Mouse (Mus musculus) left cerebral cortex, postnatal 4 days (tissue): Measurements from ENCODE around the gene Cd44. TPM values are rescaled to one million over a fixed set of nuclear protein-coding genes. Genes with fewer than 3 reads are reported as not detected.
A peak's percentile ranks its signal among the peaks of the same experiment; 100 is the strongest.

ENCODE experiments used
- DNase-seq: peaks from one replicate; pipeline ENCODE4 v3.0.0-alpha.2; 2022
- intact Hi-C: fragments of 180-260 bp; cut with DNase I; formaldehyde crosslinking; loops from one replicate; pipeline ENCODE4 v1.15.1; 2025
- total RNA-seq, 2 experiments: library from RNA; stranded (reverse); gene quantifications; 2 replicates each; pipeline ENCODE4 v1.2.3; 2021

Cd44 gene
- total RNA-seq, 2 experiments from 2014 or later: 10.6 to 11.0 TPM

DNA sequence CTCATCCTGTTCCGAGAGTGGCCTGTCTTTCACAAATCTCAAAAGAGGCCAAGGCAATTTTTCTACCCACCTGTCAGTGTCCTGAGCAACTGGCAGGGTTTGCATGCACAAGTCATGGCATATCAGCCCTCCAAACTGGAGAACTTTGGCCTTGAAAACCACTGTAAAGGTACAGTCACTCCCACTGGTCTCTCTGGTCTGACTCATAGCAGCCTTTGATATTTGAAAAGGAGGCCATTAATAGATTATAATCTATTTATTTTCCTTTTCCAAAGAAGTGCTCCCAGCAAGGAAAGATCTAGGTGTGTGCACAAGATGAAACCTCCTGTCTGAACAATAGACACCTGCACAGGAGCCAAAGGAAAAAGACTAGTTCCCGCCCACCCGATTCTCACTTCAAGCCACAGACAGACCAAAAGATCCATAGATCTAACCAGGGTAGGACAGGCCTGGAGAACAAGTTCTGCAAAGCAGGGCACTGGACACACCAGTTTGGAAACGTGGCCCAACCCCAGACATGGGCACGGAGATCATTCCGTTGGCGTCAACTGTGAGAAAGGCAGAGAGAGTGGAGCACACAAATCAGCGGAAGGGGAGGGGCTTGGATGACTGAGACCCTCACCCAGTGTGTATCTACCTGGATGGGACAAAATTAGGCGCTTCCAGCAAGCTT lies 75.4 kb downstream of the Cd44 start:
- no peak for DNase-seq
- intact Hi-C loops: no loop called here

DNA sequence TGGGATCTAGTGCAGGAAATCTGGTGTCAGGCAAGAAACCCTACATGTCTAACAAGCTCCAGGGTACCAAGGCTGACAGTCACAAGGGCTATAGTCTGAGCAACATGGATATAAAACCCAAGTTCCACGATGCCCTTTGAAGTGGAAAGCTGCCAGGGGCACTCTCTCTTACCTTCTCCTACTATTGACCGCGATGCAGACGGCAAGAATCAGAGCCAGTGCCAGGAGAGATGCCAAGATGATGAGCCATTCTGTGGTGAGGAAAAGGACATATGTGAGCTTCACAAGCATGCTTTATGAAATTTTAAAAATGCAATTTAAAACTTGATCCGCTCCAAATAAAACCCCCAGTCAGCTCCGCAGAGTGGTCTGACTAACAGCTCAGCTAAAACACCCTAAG lies 79.4 kb downstream of the Cd44 start:
- intact Hi-C loops: no loop called here
- DNase-seq: peak; percentile 37

DNA sequence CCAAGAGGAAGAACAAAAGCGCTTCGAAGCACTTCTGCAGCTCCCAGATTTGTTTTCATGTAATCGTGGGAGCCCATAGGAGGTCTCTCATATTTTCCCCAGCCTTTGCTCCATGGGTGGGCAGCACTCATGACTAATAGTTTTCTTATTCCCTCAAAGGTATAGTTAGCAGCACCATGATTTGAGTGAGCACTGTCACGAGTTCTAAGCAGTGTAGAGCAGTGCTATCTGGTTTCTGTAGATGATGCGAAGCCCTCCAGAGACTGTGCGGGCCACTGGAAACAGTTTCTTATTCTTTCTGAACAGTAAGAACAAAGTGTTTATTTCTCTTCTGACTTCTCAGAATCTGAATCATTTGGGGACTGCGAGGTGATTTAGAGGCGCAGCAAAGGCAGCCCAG lies 80.7 kb downstream of the Cd44 start:
- no peak for DNase-seq
- intact Hi-C loops: no loop called here

DNA sequence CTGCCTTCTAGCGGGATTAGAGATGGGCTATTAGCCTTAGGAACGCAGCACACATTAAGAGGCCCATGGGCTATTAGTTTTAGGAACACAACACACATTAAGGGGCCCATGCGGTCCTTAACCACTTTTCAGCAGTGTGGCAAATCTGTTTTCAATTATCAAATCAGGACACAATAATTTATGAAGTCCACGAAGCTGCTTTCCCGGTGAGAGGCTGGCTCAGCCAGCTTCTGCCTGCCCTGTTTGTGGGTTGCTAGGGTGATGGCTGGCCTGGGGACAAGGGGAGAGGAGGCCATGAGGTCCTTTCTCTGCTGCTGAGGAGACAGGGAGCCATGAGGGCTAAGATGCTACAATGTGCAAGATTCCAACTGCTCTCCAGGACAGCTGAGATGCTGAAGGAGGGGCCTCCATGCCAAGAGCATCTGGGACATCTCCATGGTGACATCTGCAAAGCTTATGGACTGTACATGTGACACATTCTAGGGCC lies 81.2 kb downstream of the Cd44 start:
- intact Hi-C loops: no loop called here
- peak; percentile 51 for DNase-seq

DNA sequence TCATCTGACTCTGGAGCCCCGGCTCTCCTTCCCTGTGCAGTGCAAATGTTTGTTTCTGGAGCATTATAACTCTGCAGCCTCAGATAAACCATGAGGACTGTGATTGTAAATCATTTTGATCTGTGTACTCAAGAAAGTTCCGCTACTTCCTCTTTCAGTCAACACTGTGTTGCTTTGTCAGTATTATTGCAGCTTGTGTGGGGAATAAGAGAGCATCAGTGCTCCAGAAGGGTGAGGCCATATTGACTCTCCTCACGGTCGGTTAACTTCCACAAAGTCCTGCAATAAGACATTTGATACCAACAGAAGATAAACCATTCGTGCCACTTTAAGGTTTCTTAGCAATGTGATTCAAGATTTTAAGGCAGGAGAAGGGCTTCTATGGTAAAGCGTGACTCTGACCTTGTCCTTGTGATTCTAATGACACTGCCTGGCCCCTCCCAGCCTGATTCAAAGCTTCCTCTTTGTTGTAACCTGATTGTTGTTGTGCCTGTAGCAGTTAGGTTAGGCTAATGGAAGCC lies 86.1 kb downstream of the Cd44 start:
- intact Hi-C loops: no loop called here
- DNase-seq: no peak

DNA sequence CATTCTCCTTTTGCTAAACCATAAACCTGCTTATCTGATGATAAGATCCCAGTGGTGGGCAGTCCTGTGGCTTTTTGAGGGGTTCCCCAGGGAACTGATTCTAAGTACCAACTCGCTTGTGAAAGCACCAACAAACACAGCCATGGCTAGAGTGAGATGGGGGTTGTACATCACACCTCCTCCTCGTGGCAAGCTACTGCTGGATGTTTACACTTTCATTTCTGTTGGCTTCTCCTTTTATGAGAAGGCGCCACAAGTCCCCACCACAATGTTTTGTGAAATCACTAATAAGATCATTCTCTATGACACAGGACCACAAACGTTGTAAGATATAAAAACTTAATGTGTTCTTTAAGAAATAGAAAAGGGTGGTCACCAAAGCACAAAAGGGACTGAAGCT lies 88.7 kb downstream of the Cd44 start:
- intact Hi-C loops: no loop called here
- DNase-seq: no peak

DNA sequence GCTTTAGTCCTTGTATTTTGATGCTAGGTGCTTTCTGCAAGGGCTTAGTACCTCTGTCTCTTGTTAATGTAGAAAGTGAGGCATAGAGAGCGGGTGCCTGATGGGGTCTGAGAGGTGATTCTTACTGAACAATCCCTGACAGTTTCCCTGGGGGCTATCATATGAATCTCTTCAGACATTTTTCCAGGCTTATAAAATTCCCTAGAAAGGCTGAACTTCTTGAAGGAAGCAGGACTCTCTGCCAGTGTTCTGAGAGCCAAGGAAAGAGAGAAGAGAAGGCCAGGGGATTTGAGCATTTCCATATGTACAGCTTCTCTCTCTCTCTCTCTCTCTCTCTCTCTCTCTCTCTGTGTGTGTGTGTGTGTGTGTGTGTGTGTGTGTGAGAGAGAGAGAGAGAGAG lies 92.0 kb downstream of the Cd44 start:
- intact Hi-C loops: loop anchor here (10.0 kb wide), 1 partner anchor 195 kb away; no protein-coding TSS in a partner anchor
- no peak for DNase-seq

DNA sequence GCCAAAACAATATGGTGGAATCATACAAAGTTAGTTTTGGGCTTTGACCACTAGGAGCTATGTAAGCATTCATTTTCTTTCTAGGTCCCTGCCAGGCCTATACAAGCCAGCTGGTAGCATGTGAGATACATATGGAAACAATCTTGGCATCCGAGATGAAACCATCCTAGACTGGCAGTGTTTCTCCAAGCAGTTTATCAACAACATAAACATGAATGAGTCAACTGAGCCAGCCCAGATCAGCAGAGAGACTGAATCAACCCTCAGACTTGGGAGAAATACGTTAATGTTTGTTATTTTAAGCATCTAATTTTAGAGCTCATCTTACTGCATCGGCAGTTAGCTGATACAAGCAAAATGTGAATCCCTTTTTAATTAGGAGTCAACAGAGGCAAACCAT lies 93.8 kb downstream of the Cd44 start:
- intact Hi-C loops: loop anchor here (10.0 kb wide), 1 partner anchor 197 kb away; no protein-coding TSS in a partner anchor
- DNase-seq: no peak

DNA sequence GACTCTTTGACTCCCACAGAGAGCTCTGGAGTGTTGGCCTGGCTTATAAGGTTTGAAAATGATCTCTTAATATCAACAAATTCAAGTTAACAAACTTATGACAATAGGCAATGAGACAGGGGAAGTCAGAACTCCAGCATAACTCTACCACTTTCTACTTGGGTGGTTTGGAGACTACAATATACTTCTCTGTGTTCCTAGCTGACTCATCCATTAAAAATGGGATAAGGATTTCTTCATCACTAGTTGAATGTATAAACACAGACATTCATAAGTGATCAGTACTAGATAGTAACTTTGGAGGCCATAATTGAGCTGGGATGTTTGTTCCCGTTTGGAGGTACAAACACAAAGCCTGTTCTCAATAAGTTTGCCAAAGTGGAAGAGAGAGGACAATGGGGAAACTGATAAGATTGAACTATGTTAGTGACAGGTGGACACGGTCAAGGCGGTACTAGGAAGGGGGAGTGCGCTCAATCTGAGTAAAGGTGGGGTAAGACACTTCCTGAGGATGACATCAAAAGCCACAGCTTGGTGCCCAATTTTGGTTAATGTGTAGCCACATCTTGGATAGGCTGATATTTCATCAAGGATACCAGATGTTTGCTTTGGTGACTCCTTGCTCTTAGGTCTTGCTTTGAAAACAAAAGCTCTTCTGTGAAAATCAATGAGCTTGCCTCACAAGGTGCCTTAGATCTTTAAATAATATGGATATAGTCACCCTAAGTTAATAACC lies 95.5 kb downstream of the Cd44 start:
- no peak for DNase-seq
- intact Hi-C loops: loop anchor here (10.0 kb wide), 1 partner anchor 199 kb away; no protein-coding TSS in a partner anchor

DNA sequence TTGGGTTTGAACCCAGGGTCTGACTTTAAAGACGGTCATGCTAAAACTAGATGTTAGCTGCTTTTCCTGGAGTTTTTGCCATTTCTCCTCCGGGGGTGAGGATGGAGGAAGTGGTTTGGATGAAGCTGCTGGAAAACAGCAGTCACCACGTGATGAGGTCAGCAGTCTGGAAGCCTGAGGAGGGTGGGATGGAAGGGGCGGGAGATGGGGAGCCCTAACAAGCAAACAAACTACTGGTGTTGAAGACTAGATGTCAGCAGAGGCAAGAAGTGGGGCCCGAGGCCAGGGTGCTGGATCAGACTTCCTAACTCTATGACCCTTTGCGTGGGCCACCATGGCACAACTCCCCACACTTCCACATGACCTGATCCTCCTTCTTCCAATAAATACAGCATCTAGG lies 96.2 kb downstream of the Cd44 start:
- intact Hi-C loops: loop anchor here (10.0 kb wide), 1 partner anchor 200 kb away; no protein-coding TSS in a partner anchor
- DNase-seq: no peak

DNA sequence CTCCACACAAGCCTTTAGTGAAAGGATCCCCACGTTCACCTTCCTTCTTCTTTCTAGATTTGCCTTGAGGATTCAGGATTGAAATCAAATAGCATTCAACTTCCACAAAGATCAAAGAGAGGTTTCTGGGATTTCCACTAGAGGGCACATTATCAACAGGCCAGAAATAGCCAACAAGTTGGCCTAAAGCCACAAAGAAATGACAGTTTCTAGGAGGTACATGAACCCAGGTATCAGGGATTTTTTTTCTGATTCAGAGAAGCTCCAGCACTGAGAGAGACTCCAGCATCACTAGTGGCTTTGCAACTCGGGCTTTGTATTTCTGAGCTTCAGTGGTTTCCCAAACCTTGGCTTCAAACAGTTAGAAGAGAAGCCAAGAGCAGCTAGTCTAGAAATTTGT lies 97.4 kb downstream of the Cd44 start:
- intact Hi-C loops: loop anchor here (10.0 kb wide), 1 partner anchor 201 kb away; no protein-coding TSS in a partner anchor
- DNase-seq: no peak

DNA sequence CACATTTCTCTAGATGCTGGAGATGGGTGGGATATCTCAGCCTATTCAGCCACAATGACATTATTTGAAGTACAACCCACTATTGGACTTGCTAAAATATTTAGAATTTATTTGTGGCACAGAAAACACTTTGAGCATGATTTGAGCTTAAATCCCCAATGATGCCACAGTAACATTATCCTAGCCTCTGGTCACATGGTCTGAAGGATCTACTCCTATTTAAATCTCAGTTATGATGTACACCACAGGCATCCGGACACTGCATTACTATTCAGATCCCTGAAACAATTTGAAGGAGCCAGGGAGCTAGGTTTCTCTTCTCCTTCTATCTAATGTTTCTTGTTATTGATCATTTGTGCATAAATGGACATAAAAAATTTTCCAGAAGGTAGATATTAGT lies 99.6 kb downstream of the Cd44 start:
- intact Hi-C loops: loop anchor here (10.0 kb wide), 1 partner anchor 203 kb away; no protein-coding TSS in a partner anchor
- no peak for DNase-seq

DNA sequence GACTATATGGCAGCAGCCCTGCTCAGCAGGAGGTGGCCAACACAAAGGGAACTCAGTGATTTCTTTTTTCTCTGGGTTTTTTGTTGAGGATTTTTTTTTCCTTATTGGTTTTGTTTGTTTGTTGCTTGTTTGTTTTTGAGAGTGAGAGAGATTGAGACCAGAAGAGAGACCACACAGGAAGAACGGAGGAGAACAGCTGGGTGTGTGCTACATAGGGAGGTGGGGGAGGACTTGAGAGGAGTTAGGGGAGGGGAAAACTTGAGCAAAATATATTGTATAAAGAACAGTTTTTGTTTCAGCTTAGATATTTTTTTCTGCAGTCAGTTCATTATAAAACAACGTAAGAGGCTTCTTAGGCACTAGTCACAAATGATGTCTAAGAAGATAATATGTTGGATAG lies 103.3 kb downstream of the Cd44 start:
- DNase-seq: no peak
- intact Hi-C loops: no loop called here

DNA sequence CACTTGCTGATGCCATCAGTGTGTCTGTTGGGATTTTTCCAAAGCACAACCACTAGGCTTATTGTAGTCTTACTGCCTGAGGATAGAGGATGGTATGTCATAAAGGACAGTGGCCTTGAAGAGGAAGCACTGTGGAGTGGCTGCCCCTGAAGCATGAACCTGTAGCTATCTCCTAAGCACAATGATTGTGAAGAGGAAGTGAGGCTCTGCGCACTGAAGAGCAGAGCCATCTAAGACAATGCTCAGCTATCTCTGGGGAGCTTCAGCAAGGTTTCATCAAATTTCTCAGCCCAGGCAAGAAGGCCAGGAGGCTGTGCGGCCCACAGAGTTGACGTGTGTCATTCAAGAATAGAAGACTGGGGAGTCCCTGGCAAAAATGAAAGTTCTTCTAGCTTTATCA lies 106.4 kb downstream of the Cd44 start:
- intact Hi-C loops: no loop called here
- DNase-seq: no peak

DNA sequence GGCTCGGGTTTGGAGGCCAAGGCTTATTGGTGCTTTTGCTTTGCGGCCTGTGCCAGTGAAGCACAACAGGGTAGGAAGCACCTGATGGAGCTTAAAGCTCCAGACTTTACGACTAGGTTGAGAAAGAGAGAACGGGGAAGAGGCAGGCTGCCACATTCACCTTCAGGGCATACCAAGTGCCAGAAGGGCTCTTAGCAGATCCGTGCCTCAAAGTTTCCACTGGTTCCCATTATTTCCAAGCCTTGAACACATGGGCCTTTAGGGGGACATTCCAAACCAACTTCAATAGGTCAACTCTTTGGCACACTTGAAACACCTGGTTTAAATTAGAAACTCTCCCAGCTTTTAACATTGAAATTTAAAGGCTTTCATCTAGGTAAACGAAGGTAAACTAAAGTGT lies 108.7 kb downstream of the Cd44 start:
- intact Hi-C loops: no loop called here
- DNase-seq: no peak

DNA sequence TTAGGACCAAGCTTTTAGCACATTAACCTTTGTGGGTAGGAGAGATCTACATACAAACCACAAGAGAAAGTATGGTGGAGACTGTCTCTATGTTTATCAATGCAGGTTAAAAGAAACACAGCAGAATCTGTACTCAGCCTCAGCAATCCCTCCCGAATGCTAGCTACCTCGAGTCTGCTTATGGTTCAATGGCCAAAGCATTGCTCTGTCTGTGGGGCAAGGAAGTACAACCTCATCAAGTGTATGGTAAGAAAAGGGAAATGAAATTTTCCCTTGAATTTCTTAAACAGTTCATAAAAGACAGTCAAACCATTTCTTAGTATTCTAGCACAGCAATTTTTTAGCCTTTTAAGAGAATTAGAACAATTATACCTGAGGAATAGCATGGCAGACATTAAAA lies 109.8 kb downstream of the Cd44 start:
- DNase-seq: no peak
- intact Hi-C loops: no loop called here

DNA sequence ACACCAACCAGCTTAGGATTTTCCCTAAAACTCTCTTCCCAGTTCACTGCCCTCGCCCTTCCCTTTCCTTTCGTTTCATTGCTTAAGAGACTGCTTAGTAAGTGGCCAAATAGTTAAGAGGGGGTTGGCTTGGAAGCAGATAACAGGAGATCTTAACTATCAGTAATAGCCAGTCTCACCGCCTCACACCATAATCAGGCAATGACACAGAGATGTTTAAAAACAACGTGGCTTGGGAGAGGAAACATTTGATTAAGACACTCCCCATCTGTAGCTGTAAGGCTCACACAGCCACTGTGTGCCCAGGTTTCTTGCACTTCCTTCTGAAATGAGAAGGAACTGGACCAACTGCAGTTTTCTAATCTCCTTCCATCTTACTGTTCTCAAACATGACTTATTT lies 115.8 kb downstream of the Cd44 start:
- no peak for DNase-seq
- intact Hi-C loops: no loop called here

DNA sequence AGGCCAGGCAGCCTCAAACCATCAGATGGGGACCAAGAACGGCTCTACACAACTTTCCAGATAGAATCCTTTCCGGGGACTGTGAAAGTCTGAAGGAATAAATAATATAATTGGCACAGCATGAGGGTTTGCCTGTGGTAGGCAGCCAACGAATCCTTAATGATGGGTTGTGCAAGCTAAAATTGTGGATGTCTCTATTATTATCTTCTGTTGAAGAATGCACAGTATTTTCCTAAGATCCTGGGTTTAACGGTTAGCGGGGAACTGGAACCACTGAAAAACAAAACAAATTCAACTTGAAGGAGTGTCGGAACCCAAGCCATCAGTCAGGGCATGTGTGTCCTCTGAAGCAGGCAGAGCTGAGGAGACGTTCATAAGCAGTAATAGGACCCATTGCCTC lies 118.7 kb downstream of the Cd44 start:
- no peak for DNase-seq
- intact Hi-C loops: no loop called here

DNA sequence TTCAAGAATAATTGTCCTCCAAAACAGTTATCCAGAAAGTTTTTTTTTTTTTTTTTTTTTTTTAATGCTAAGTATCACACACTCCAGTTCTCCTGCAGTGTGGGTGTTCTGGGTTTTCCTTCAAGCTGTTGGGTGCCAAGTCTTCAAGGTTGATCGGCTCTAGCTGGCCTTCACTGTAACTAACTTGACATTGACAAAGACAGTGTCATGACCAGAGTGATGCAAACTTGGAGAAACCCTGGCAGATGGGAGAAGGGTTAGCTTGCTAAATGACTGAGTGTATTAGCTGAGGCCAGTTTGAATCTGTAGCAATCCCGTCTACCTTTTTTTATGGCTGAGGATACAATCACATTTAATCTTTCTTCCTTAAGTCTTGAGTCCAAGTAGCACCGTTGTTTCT lies 123.3 kb downstream of the Cd44 start:
- DNase-seq: no peak
- intact Hi-C loops: no loop called here

DNA sequence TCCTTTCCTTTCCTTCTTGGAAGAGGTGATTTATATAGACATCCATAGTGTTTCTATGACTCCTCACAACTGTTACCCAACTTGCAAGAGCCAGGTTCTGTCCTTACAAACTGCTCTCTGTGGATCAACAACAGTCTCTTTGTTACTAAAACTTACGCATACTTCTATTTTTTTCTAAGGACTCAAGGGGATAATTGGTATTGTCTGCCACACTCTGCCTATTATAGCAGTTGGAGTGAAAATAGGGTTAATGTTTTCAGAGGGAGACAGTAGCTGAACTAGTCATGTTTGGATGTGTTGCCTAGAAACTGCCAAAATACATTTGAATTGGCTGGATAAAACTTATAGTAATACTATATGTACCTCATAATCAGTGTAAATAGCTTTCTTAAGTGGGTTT lies 125.9 kb downstream of the Cd44 start:
- no peak for DNase-seq
- intact Hi-C loops: no loop called here

DNA sequence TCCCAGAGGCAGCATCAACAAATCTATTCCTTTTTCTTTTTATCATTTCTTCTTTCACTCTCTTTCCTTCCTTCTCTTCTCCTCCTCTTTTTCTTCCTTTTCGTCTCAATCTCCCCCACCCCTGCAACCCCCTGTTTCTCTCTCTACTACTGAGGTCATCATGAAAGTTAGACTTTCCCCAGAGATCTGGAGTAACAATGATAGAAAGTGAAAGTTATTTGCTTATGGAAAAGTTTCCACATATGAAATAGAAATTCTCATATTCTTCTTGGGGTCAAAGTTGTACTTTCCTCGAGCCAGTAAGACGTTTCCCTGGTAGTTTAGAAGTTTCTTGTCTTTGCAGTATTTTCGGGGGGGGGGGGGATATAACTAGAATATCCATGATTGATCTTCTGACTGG lies 126.8 kb downstream of the Cd44 start:
- intact Hi-C loops: no loop called here
- no peak for DNase-seq

DNA sequence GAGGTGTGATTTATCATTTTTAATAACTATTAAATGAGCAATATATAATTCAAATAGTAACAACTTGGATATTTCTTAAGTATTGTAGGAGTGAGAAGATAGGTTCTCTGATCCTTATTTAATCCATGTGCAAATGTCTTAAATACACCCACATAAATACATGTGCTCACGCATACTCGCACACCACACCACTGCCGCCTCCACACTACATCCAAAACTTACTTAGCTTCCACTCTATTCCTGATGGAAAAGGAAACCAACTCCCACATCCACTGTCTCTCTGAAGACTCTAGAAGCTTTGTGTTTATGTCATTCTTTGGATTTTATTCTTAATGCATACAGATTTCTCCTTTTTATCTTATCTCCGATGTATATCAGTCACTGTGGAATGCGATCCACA lies 129.2 kb downstream of the Cd44 start:
- DNase-seq: no peak
- intact Hi-C loops: no loop called here
